Mouse (Mus musculus) heart, postnatal 10 days (tissue): ENCODE results near the gene Cnr2. TPM values are rescaled to one million over a fixed set of nuclear protein-coding genes. Genes with fewer than 3 reads are reported as not detected.

Source experiments
- DNase-seq, 2 experiments: peaks; one replicate each; pipeline ENCODE4 v3.0.0; 2021
- intact Hi-C: fragments of 180-260 bp; cut with DNase I; formaldehyde crosslinking; loops from one replicate; pipeline ENCODE4 v1.15.1; 2025
- total RNA-seq, 2 experiments: library from RNA; stranded (reverse); gene quantifications; 2 replicates each; pipeline ENCODE4 v1.2.3; 2021

The Cnr2 gene
- under 1 TPM; 0.77 to 0.94 TPM for total RNA-seq

DNA sequence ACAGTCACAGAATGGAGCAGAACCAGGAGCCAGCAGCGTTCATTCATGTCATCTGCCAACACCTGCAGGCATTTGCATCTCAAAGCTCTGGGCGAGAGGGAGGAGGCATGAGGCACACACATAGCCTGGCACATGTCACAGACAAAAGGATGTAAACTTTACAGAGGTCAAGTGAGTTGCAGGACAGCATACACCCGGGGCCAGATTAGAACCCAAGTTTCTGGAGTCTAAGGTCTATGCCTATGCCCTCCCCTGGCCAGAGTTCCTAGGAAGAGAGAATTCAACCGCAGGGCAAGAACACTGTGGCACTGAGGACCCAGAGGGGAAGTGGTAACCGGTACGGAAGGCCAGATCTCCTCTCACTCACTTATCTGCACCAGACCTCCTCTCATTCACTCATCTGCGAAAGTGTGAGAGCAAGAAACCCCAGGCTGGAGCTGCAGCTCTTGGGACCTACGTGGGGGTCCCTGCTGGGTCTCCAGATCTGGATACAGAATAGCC, at the start of gene Cnr2:
Gene Cnr2, plus strand, starts transcription at position 324 of the 501 bp plus-strand sequence.
- intact Hi-C loops, result no loop called here
- no peak for DNase-seq

GRCm38 (mm10) chr4:135847581-135847980, 47.6 kb upstream of the Cnr2 start:
- DNase-seq, result peak; percentile 66 to 76
- intact Hi-C loops, result no loop called here

DNA sequence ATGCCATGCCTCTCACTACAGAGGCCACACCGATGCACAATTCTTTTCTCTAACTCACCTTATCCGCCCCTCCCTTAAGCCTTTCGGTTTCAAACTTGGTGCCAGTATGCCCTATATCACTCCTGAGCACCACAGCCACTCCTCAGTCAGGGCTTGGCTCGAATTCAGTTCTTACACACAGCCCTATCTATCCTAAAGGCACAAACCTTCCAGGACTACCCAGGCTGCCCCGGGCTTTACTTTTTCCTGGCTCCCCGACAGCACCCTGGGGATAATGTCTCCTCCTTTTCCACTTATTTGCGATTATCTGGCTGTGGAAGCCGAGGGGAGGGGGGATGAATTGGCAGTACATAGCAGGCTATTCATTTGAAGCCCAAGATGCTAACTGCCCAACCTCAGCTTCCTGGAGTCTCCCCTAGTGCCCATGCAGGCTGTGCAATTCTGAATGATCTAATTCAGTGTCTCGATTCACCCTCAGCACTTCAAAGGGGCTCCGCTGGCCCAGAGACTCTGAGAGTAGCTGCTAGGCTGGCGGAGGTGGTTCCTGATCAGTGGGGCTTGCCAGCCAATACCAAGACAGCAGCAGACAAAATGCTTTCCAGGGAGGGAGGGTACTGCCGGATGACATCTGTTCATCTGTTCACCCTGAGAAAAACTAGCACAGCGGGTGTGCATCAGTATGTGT, 44.6 kb upstream of the Cnr2 start:
- intact Hi-C loops, result no loop called here
- no peak for DNase-seq

DNA sequence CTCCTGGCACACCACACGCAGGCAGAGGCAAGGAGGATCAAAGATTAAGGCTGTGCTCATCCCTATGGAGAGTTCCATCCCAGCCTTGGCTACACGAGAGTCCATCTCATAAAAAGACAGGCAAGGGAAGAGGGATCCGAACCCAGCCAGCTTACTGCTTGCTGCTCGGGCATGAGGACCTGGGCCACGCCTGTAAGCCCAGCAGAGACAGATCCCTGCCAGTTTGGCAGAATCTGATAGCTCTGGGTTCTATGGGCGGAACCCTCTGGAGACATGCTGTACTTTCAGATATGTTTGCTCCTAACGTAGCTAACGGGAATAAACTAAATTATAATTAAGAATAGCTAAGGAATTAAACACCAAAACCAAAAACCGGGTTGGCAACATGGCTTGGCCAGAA, 43.3 kb upstream of the Cnr2 start:
- no peak for DNase-seq
- intact Hi-C loops, result no loop called here

GRCm38 (mm10) chr4:135853987-135854546, 41.1 kb upstream of the Cnr2 start:
- DNase-seq, result no peak
- intact Hi-C loops, result no loop called here

DNA sequence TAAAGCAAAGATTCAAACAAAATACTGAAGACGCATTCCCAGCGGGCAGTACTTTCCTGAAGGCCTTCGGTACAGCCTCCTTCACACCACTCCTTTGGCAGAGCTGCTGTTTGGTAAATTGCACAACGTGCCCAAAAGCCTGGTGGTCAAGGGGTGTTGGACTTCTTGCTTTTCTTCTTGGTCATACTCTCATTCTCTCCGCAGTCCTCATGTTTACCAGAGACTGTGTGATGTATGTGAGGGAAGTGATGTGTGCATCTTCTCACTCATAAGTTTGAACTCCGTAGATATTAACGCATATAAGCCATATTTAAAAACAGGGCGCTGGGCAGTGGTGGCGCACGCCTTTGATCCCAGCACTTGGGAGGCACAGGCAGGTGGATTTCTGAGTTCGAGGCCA, 40.6 kb upstream of the Cnr2 start:
- no peak for DNase-seq
- intact Hi-C loops, result no loop called here

DNA sequence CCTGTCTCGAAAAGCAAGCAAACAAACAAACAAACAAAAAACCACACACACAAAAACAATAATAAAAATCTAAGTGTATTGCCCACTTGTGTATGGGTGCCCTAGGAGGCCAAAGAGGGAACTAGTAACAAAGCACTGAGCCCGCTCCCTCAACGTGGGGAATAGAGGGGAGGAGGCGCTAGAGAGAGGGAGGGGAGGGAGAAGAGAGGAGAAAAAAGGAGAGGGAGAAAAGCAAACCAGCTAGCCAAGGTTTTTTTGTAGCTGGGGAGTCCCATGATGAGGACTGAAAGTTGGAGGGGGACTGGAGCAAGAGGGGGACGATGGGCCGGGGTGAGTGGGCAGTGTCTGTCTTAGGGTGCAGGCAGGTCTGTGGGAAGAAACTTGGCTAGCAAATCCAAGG, 40.1 kb upstream of the Cnr2 start:
- intact Hi-C loops, result no loop called here
- no peak for DNase-seq

DNA sequence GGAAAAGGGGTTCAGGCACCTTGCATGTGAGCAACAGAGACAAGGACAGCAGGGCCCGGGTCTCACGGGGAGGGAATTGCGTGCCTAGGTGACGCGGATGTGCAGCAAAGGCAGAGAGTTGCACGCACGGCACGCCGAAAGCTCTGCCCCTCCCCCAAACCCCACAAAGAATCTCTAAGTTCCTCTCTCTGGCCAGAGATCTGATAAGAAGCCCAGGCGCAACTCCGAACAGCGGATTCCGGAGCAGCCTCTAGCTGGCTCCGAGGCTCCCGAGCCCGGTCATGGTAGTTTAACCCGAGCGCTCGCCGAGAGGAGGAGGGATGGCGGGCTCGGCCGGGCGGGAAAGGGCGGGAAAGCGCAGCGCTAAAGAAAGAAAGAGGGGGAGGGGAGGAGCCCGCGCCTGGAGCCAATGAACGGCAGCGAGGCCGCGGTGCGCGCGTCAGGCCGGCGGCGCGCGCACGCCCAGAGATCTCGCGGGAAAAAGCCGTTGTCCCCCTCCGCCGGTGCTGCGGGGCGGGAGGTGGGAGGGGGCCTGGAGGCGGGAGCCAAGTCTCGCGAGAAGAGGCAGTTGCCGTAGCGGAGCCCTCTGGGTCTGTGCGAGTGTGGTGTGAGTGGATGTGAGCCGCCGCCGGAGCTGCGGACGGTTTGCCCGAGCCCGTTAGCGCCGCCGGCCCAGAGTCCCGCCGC, 39.5 kb upstream of the Cnr2 start, which contains the start of gene Srsf10:
Gene Srsf10, plus strand, starts transcription at position 212 of the 687 bp plus-strand sequence.
- peak; percentile 96 to 97 for DNase-seq
- intact Hi-C loops, result loop anchor here (1.0 kb wide), 1 partner anchor 18 kb away; the partner anchor contains the start of gene Pnrc2

DNA sequence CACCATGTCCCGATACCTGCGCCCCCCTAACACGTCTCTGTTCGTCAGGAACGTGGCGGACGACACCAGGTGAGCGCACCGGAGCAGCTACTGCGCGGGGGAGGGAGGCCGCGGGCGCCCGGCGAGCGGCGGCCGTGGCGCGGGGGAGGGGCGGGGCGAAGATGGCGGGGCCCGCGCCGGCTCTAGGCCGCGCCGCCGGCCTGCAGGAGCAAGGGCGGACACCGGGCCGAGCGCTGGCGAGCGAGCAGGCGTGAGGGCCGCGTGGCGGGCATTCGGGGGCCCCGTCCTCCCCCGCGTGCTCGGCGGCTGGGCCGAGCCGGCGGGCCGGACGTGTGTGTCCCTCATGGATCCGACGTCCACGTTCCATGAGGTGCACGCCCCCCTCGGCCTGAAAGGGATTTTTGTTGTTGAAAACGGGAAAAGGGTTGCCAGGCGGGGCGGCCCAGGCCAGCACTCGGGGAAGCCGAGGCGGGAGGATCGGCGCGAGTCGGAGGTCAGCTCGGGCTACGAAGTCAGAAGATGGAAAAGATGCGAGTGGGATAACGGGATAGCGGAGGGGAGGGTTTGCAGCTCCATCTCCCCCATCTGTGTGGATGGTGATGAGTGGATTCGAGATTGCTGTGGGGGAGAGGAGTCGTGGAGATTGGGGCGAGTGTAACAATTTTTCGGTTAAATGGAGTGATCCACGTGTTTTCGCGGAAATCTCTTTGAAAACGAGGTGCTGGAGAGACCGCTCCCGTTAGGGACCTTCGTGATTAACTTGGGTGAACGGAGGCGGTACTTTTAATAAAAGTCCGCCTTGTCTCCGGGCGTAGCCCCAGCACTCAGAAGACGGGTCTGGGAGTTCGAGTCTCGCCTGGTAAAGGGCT, 38.7 kb upstream of the Cnr2 start:
- intact Hi-C loops, result loop anchor here (1.0 kb wide), 1 partner anchor 17 kb away; the partner anchor contains the start of gene Pnrc2
- peak; percentile 74 to 82 for DNase-seq

DNA sequence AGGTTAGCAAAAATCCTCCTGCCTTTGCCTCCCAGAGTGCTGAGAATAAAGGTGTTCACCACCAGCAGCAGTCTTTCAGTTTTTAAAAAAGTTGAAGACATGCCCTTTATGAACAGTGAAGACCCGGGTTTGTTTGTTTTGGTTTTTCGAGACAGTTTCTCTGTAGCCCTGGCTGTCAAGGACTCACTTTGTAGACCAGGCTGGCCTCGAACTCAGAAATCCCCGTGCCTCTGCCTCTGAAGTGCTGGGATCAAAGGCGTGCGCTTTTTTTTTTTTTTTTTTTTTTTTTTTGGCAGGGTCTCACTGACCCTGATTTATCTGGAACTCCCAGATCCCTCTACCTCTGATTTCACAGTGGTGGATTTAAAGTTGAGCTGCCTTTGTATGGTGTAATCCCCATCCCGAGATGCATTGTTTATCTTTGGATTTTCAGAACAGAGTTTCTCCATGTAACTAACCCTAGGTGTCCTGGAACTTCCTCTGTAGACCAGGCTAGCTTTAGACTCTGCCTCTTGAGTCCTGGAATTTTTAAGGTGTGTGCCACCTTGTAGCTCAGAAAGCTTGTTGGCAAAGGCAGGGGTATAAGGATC, 37.5 kb upstream of the Cnr2 start:
- no peak for DNase-seq
- intact Hi-C loops, result no loop called here

DNA sequence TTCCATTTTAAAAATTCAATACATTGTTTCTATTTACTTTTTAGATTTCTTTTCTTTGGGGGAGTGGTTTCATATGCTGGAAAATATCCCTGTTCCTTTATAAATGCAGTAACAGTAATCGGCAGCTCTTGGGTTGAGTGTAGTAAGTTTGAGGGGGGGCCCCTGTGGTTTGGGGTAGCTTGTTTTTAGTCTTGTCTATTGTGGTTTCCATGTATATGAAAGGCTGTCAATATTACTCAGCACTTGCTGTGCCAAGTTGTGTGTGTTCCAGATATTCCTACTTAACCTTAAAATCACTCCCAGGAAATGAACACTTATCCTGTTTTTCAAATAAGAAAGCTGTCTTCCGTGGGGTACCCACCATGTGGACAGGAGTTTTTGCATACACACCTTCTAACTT, 26.2 kb upstream of the Cnr2 start:
- DNase-seq, result no peak
- intact Hi-C loops, result no loop called here

DNA sequence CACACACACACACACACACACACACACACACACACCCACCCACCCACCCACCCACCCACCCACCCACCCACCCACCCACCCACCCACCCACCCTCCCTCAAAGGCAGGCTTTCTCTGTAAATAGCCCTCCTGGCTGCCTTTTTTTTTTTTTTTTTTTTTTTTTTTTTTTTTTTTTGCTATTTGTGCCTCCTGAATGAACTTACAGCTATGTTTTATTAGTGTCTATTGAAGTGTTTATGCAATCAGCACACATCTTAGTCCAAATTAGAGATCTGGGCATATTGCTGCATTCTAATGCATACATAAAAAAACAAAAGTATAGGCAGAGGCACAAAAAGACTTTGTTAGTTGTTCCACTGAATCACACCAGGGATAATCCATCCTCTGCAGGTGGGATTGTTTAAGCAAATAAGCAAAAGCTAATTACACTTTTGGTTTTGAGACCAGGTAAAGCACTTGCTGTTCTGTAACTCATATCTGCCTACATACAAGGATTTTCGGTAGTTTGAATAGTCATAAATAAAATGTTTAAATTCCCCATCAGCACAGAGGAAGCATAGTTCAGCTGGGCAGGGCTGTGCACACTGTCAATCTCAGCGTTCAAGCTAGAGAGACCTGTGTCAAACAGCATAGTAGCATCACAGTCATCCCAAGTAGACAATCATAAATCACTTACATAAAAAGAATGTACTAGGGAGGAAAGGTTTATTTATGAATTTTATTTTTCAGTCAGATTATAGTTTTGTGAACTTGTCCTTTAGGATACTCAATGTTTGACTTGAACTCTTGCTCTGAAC, 24.8 kb upstream of the Cnr2 start:
- intact Hi-C loops, result no loop called here

DNA sequence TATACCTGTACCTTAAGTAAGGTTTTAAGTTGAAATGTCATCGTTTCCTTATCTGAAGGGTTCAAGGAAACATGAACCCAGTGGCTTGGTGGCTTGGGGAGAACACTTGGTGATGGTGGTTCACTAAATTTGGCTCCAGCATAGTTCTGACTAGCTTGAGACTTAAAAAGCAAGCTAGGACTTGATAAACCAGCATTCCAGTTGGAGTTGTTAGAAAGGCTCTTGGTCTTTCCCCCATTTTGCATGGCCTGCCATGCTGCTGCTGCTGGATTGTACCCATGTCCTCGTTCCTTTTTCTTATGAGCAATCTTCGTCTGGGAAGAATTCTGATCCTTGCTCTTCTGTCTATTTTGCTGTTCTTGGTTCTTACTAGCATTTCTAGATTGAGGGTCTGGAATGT, 23.2 kb upstream of the Cnr2 start:
- DNase-seq, result no peak
- intact Hi-C loops, result no loop called here

More for the DNA sequence above, 24.8 kb upstream of the Cnr2 start:
- DNase-seq, result no peak

DNA sequence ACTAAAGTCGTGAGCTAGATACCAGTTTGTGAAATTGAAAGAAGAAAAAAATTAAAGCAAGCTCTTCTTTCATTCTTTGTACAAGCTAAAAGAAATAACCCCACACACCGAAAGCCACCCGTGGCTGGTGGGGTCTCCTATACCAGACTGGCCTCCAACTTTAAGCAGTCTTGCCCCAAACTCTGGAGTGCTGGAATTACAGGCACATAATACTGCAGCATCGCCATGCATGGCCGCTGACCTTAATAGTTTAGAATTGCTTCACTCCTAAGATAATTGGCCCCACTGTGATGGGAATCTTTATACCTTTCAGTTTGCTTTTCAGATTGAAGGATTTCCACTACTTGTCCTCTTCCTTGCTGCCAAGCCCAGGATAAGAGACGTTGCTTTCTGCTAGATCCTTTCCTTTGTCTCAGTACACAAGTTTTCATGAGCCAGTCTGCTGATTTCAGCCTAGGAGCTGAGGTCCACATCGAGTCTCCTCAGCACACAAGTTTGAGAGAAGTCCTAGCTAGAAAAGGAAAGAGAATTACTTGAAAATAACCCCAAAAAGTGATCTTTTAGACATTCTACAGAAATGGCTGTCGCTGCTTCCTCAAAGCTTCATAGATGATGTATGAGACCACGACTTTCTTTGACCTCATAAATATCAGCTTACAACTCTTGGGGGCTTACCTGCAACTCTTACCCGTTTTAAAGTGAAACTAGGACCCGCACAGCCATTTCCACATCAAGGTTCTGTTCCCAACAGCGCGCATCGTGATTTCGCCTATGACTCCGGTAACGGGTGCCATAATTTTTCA, 22.4 kb upstream of the Cnr2 start:
- DNase-seq, result peak in 1 of 2 experiments; percentile 43
- intact Hi-C loops, result loop anchor here (1.0 kb wide), 1 partner anchor 16 kb away; no protein-coding TSS in a partner anchor

DNA sequence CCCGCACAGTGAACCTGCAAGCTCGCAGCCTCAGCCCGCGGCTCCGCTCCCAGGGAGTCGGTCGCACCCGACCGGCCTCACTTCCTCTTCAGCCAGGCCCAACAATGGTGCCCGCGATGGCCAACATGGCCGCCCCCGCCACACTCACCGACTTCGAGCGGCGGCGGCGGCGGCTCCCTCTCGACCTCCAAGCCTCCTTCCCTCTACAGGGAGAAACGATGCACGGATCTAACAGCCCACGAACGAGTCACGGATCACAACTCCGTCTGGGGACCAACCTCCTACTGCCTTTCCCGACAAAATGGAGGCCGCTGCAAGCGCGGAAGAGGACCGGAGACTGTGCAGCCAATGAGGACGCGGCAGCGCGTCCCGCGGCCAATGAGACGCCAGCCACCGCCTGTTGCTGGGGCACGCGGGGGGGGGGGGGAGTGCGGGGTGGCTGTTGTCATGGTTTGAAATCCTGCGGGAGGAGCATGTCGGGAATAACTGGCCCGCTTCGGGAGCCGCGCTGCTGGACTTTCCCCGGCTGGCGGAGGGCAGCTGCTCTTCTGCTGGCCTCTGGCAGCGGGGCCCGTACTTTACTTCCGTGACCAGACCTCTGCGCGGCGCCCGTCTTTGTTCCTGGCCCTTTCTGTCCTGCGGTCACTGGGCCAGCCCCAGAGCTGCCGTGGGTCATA, 21.5 kb upstream of the Cnr2 start, which contains the start of gene Pnrc2:
Gene Pnrc2, minus strand, starts transcription at position 325 of the 677 bp plus-strand sequence.
- intact Hi-C loops, result loop anchor here (1.0 kb wide), 1 partner anchor 17 kb away; no protein-coding TSS in a partner anchor
- DNase-seq, result peak; percentile 93 to 94

DNA sequence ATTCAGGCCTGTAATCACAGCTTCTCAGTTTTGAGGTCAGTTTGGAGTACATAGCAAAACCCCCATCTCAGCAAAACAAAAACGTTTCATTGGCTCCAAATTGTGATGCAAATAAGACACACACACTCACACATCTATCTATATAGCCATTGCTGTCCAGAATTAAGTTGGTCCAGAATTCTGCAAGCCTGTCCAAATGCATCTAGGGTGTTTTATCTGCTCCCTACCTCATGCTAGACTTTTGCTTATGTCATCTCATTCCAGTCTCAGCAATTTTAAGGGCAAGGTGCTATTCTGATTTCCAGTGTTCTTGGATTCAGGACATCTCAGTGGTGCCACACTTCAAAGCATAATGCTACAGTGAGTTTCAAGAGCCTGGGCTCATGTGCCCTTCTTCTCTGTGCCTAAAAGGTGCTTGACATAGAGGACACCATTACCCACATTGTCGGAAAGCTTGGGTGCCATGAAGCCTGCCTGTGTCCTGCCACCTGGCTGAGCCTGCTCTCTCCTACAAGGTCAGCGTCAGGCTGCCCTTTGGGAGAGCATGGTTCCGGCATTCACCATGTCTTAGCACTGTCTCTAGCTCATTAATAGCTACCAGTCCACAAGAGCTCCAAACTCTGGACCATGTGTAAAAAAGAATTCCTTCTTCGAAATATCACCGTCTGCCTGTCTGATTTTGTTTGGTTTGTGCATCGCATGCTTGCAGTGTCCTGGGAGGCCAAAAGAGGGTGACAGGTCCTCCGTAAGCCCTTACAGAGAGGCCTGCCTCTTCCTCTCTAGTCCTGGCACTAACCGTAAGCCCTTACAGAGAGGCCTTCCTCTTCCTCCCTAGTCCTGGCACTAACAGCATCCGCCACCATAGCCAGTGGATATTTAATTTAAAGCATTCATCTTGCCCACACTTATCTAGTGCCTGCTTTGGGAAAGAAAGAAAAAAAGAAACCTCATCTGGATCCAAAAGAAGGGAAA, 20.3 kb upstream of the Cnr2 start:
- intact Hi-C loops, result no loop called here
- DNase-seq, result no peak

- DNase-seq, result no peak
- intact Hi-C loops, result no loop called here
These were observed 19.6 kb upstream of the Cnr2 start for GRCm38 (mm10) chr4:135875546-135875945.
